Mouse (Mus musculus) forebrain, embryonic 15.5 days (tissue): ENCODE results near the gene Smarcd2. TPM values are rescaled to one million over a fixed set of nuclear protein-coding genes. Genes with fewer than 3 reads are reported as not detected.
A peak's percentile ranks its signal among the peaks of the same experiment; 100 is the strongest.

Experiments used
- ATAC-seq: fragments of 200-750 bp; cut with Nextera tagmentation; replicated peaks from 2 replicates; pipeline ENCODE4 v1.8.0; 2017; ENCODE audit warnings: mild to moderate bottlenecking, moderate TSS enrichment, moderate library complexity
- H3K27ac ChIP-seq: fragments of 300-500 bp; sonication (generic); replicated peaks from 2 replicates; pipeline ENCODE4 v1.5.1; 2015; ENCODE audit warnings: mild to moderate bottlenecking, inconsistent platforms
- H3K27me3 ChIP-seq: fragments of 300-500 bp; sonication (generic); 2 replicates; pipeline ENCODE4 v1.6.1; 2015; ENCODE audit warnings: inconsistent platforms
- H3K36me3 ChIP-seq: fragments of 300-500 bp; sonication (generic); 2 replicates; pipeline ENCODE4 v1.6.1; 2015; ENCODE audit warnings: mild to moderate bottlenecking, inconsistent platforms
- H3K4me1 ChIP-seq: fragments of 300-500 bp; sonication (generic); 2 replicates; pipeline ENCODE4 v1.6.1; 2015; ENCODE audit warnings: inconsistent platforms
- H3K4me2 ChIP-seq: fragments of 300-500 bp; sonication (generic); replicated peaks from 2 replicates; pipeline ENCODE4 v1.6.1; 2015; ENCODE audit warnings: mild to moderate bottlenecking, inconsistent platforms
- H3K4me3 ChIP-seq: fragments of 300-500 bp; sonication (generic); 2 replicates; pipeline ENCODE4 v1.5.1; 2015; ENCODE audit warnings: mild to moderate bottlenecking, inconsistent platforms
- H3K9ac ChIP-seq: fragments of 300-500 bp; sonication (generic); replicated peaks from 2 replicates; pipeline ENCODE4 v1.6.1; 2015; ENCODE audit warnings: mild to moderate bottlenecking, inconsistent platforms
- H3K9me3 ChIP-seq: fragments of 300-500 bp; sonication (generic); 2 replicates; pipeline ENCODE4 v1.6.1; 2016; ENCODE audit warnings: inconsistent platforms
- WGBS: fragments of 180-500 bp; shearing (Covaris S2); methylation state at CpG from one replicate; pipeline ENCODE4 v1.1.7; 2015; ENCODE audit warnings: mixed read lengths; 5-methylcytosine and 5-hydroxymethylcytosine counted together
- polyA plus RNA-seq: library from polyadenylated mRNA; unstranded; fragments of >200 nt; fragmentation: Nextera tagmentation; extraction: Ambion mirVana; gene quantifications from 2 replicates; pipeline ENCODE4 v1.2.1, GENCODE M21; 2015

Gene Smarcd2
- polyA plus RNA-seq, 1 experiment from 2014 or later = 12.7 TPM

- under 1% methylated on average over 46 of the region's 46 CpGs for WGBS
- Histone ChIP-seq H3K9me3 (no peaks in the 10 kb centered on the region), H3K27ac (peak within 1 kb of the TSS; percentile 98), H3K36me3 (peaks cover 18% of the 10 kb centered on the region), H3K9ac (peak within 1 kb of the TSS; percentile 96), H3K4me1 (peaks cover 43% of the 10 kb centered on the region), H3K4me2 (peak within 1 kb of the TSS; percentile 64), H3K27me3 (no peaks in the 10 kb centered on the region), H3K4me3 (peak within 1 kb of the TSS; percentile 78)
- peak; percentile 98 for ATAC-seq
Observed at GRCm38 (mm10) chr11:106215927-106216729, 56.6 kb downstream of the Smarcd2 start, which contains the start of gene Ccdc47. Gene Ccdc47, minus strand, starts transcription at chr11:106216344.

GRCm38 (mm10) chr11:106215450-106215859 lies 57.3 kb downstream of the Smarcd2 start:
- H3K9ac ChIP-seq = peak overlapping the region; percentile 84
- peaks cover 43% of the 10 kb centered on the region for H3K4me1 ChIP-seq
- WGBS = 29% methylated on average over 7 of the region's 7 CpGs
- peak overlapping the region; percentile 98 for H3K27ac ChIP-seq
- H3K9me3 ChIP-seq = no peaks in the 10 kb centered on the region
- H3K4me3 ChIP-seq = peak overlapping the region; percentile 78
- ATAC-seq = no peak
- H3K36me3 ChIP-seq = peaks cover 23% of the 10 kb centered on the region
- no peaks in the 10 kb centered on the region for H3K27me3 ChIP-seq
- H3K4me2 ChIP-seq = peak overlapping the region; percentile 64

GRCm38 (mm10) chr11:106214856-106215255 lies 57.9 kb downstream of the Smarcd2 start:
- Histone ChIP-seq H3K9me3 (no peaks in the 10 kb centered on the region), H3K27ac (no peak overlapping the region), H3K9ac (no peak overlapping the region), H3K27me3 (no peaks in the 10 kb centered on the region), H3K4me3 (peak overlapping the region; percentile 78; the same call in 1 of the 2 replicates), H3K4me1 (peaks cover 38% of the 10 kb centered on the region), H3K4me2 (peak overlapping the region; percentile 64), H3K36me3 (peaks cover 29% of the 10 kb centered on the region)
- 85% methylated on average over 5 of the region's 5 CpGs for WGBS
- ATAC-seq = no peak

Other genes with a start within 250 kb of the Smarcd2 start
- gene Dcaf7, start 236.1 kb downstream of the Smarcd2 start, polyA plus RNA-seq = 118 and 120 TPM in 2 replicates
- gene Taco1, start 206.9 kb downstream of the Smarcd2 start, polyA plus RNA-seq = 7.2 and 7.3 TPM in 2 replicates
- gene Map3k3, start 188.4 kb downstream of the Smarcd2 start, polyA plus RNA-seq = 14.2 TPM in 2 replicates
- 0.74 and 1.3 TPM in 2 replicates for gene Gm10840, start 112.1 kb downstream of the Smarcd2 start, polyA plus RNA-seq
- gene Limd2, start 112.1 kb downstream of the Smarcd2 start, polyA plus RNA-seq = 222 and 233 TPM in 2 replicates
- 30.1 and 32.2 TPM in 2 replicates for gene Strada, start 70.8 kb downstream of the Smarcd2 start, polyA plus RNA-seq
- 88.5 and 97.6 TPM in 2 replicates for gene Ccdc47, start 56.6 kb downstream of the Smarcd2 start, polyA plus RNA-seq
- 102 and 103 TPM in 2 replicates for gene Ddx42, start 56.0 kb downstream of the Smarcd2 start, polyA plus RNA-seq
- 39.2 and 39.7 TPM in 2 replicates for gene Ftsj3, start 16.9 kb downstream of the Smarcd2 start, polyA plus RNA-seq
- 274 and 283 TPM in 2 replicates for gene Psmc5, start 16.8 kb downstream of the Smarcd2 start, polyA plus RNA-seq
- 0.08 and 0.10 TPM in 2 replicates for gene Tcam1, start 3.7 kb upstream of the Smarcd2 start, polyA plus RNA-seq
- gene Gh, start 28.9 kb upstream of the Smarcd2 start, polyA plus RNA-seq = not detected in 2 replicates
- gene Cd79b, start 41.8 kb upstream of the Smarcd2 start, polyA plus RNA-seq = 0.56 and 0.77 TPM in 2 replicates
- not detected in 2 replicates for gene Scn4a, start 80.3 kb upstream of the Smarcd2 start, polyA plus RNA-seq
- gene Prr29, start 92.5 kb upstream of the Smarcd2 start, polyA plus RNA-seq = not detected in 2 replicates
- 11.3 and 13.9 TPM in 2 replicates for gene Icam2, start 115.1 kb upstream of the Smarcd2 start, polyA plus RNA-seq
- 5.5 and 6.9 TPM in 2 replicates for gene Ern1, start 214.9 kb upstream of the Smarcd2 start, polyA plus RNA-seq